Mouse (Mus musculus): Measurements from ENCODE around the gene Oca2.

Oca2 gene

DNA sequence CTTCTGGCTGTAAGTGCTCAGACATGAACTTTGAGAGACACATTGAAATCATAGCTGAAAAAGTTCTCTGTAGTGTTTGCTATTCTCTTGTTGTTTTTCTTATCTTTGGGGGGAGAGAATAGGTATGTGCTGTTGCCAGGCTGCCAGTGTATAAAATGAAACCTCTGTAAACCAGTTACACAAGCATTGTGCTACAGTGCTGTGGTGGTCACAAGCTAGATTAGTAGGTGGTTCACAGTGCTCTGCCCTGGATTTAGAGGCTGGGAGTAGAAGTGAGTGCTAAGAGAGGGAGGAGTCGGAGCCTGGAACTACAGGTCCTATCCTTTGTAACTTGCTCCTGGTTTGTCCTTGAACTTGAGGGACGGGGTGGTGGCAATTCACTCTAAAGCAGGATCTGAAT is 148.7 kb downstream of the Oca2 start:
- no peak for DNase-seq

DNA sequence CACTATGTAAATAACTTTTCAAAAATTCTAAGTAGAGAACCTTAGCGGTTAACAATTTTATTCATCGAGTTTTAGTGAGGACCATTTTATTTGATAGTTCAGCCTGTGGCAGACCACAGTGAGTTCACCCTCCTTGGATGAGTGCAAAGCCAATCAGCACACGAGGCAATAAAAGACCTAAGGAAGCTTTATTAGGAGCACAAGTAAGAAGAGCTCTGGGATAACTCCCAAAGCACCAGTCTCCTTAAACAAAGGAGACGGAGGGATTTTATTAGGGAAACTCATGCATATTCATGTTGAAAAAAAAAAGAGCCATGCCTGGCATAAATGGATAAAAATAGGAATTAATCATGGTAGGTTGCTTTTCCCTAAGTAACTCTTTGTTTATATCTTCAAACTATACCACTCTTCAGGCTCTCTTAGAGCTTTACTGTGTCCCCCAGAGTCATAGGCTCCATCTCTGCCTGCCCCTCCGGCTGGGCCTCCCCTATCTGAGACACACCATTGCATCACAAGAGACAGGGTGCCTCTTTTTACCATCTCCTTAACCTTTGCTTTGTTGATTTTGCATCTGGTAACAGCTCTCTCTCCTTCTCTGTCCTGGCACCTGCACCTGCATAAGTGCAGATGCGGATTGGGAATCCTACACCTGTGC is 178.7 kb downstream of the Oca2 start:
- DNase-seq = no peak

DNA sequence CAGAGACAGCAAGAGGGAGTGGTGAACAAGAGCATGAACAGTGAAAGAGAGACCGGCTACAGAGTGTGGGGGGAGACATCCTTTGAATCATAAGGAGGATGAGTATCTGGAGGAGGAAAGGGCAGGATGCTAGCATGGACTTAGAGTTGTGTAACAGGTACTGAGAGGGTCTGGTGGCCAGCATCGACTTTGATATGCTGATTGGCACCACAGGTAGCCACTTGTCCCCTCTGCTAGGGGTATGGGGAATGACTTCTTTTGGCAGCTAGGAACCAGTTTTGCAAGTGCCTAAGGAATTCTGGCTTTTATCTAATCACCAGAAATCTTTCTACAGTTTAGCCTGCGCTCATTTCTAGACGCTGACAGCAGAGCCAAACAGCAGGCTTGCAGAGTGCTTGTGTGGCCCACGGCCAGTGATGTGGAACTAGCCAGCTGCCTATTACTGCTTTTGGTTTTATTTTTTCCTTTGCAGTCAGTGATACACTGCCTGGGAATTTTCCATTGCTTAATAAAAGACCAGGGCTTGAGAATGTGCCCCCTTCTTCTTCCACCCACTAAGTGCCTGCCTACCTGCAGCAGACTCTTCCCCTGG is 179.8 kb downstream of the Oca2 start:
- DNase-seq = no peak

DNA sequence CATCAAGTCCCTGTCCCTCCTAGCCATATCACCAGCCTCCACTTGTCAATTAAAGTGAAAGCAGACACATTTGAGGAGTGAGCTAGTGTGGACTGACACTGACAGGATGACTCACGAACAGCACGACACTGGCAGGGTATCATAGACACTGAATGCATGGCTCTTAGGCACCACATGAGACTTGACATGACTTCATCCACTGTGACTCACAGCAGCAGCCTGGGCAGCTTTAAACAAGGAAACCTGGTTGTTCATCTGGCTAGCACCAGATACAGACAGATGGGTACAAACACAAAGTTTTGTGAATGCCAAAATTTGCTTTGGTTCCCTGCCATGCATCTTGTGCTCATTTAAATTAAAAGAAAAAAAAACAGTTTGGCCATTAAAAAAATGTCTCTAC is 182.4 kb downstream of the Oca2 start:
- no peak for DNase-seq

DNA sequence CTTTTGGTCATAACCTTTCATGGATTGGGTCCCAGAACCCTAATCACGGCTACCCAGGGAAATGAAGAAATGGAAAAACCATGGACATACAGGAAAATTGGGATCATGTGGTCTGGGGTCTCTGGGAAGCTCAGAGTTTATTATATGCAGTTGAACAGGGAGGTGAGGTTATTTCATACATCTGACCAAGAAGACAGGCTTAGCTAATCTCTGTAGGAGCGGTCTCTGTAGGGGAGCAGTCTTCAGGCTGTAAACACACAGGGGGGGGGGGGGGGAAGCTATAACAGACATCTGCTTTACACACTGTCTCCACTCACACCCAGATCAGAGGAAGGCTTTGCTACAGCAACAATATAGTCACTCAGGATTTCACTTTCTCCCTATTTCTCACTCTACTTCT is 184.0 kb downstream of the Oca2 start:
- DNase-seq = no peak

DNA sequence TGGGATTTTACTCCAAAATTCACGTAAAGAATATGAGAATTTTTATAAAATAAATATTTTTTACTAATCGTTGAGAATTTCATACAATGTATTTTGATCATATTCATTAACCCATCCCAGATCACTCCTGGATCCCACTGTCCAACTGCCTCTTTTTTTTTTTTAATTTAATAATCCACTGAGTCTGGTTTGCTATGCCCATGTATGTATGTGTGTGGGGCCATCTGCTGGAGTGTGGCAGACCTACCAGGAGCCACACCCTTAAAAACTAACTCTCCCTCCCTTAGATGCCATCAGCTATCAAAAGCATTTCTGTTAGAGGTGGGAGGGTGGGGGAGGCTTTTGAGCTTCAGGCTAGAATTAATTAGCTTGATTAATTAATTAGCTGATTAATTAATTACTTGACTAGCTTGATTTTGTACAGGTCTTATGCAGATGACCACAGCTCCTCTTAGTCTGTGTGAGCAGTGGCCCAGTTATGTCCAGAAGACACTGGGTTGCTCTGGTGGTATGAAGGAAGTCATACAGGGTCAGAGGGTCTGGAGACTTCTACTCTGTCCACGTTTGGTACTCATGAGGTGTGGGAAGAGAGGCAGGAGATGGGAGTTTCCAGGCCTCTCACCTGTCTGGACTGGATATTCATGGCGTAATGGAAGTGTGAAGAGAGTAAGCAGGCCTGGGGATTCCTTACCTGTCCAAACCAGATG is 221.4 kb downstream of the Oca2 start:
- no peak for DNase-seq

DNA sequence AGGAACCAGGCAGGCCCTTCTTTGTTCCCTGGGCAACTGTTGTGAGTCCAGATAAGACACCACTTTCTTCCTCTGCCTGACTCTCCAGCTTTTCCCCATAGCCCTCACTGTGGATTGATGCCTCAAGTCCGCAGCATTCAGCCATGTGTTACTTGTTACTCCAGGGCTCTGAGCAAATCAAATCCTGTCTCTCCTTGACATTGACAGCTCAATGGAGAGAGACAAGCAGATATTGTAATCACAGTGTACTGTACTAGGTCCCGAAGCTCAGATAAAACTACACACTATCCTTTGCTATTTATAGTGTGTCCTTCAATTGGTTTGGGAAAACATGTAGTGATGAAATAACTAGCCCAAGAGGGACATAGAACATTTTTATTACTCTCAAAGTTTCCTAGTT is 258.7 kb downstream of the Oca2 start:
- DNase-seq = no peak

DNA sequence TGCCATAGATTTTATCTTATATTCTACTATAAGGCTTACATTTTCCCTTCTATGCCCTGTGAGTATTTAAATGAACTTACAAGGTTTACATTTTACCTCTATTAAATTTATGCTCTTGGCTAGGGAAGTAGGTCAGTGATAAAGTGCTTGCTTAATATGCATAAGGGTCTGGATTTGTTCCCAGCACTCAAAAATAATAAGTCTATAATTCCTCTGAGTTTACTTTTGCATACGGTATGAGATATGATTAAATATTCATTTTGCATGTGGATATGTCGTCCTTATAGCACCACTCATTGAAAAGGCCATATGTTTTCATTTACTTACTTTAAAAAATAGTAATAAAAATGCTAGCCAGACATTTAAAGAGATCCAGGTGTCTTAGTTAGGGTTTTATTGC is 259.8 kb downstream of the Oca2 start:
- DNase-seq = no peak

DNA sequence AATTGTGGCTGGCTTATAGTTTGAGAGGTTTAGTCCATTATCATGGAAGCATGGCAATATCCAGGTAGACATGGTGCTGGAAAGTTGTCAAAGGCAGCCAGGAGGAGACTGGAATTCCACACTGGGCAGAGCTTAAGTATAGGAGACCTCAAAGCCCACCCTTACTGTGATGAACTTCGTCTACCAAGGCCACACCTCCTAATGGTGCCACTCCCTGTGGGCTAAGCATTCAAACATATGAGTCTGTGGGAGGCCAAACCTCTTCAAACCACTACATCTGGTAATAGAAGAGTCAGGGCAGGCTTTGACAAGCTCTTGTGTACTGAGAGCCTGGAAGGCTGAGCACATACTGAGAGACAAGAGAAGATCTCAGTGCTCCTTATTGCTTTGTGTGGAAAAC is 260.2 kb downstream of the Oca2 start:
- DNase-seq = no peak

DNA sequence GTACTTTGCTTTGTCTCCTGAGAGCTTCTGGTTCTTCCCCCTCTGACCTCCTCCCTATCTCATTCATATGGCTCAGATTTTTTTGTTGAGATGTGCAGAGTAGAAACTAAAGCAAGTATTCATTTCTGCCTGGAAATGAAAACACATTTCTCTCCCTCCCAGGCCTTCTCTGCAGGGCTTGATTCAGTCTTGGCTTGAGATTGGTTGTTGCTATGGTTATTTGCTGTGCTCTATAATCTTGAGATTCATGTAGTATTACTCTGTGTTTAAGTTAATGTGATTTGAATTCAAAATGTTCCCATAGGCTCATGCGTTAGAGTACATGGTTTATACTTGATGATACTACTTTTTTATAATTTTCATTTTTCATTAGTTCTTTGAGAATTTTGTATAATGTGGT is 260.9 kb downstream of the Oca2 start:
- no peak for DNase-seq

DNA sequence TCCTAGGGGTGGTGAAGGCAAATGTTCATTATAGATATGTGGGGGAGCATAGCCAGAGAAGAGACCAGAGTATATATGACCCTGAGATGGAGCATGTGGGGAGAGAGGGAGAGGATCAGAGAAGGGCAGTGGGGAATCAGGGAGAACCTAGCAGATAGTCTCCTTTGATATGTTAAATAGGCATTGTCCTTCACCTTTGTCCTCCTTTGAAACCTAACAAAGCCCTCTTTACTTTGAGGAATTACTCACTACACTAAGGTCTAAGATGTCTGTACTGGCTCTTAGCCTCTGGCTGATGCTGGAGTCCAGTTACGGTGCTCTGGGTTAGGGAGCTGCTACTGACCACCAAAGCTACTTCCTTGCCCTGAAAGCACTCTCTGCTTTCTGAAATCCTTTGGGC is 279.0 kb downstream of the Oca2 start:
- no peak for DNase-seq

DNA sequence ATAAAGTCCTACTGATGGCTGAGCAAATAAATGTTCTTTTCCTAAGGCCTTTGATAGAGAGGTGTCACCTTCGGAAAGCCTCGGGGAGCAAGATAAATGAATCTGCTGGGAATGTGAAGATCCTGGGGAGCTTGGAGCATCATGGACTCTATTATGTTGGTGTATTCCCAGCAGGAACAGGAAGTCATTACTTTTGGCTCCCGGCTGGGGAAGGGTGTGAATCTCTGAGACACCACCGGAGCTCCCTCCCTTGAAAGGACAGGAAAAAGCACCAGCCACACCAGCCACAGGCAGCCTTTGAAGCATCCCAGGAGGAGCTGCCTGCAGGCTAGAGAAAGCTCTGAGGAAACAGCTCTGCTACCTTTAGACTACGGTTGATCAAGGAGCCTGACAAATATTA is 280.2 kb downstream of the Oca2 start:
- DNase-seq = no peak

DNA sequence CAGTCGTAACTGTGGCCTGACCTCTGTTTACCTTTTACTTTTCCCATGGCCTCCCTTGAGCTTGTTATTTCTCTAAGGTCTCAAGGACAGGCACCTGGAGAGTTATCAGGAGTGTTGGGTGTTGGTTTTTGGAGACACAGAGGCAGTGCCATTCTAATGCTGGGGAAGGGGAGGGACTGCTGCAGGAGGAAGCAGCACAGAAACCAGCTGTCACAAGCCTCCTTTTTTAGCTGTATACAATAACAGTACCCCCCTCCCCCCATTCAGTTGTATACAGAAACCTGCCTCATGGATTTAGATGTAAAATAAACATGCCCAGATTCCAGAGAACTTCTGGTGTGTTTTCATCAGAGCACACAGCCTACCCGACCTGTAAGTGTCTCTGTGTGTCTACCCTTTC is 295.3 kb downstream of the Oca2 start:
- no peak for DNase-seq

DNA sequence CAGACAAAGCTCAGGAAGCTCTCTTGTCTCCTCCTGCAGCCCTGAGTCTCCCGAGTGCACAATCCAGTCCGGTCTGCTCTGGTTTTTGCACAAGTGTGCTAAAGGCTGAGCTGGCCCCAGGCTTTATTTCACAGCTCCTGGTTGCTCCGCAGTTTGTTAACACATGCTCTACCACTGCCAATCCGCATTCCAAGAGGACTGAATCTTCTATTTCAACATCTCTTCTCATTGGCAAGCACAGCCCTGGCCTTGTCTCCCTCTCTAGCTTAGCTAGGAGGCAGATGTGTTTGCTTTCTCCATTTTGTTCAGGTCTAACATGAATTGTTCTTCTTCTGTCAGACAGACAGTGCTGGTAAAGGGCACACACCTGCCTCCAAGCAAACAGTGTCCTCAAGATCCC is 309.7 kb downstream of the Oca2 start:
- DNase-seq = no peak

DNA sequence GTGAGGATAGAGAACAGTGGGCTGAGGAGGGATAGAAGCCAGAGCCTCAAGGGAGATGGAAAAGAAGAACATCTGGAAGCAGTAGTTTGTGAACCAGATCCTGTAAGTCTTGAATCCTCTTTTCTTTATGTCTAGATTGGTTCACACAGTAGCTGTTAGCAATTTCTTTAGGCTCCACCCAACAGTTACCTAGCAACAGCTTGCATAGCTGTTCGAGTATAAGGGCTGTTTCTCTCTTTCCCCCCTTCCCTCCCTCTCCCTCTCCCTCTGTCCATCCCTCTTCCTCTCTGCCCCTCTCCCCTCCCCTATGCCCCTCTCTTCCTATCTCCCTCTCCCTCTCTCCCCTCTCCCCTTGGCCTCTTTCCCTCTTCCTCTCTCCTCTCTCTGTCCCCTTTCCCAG is 312.2 kb downstream of the Oca2 start:
- DNase-seq = no peak
